Mouse (Mus musculus) cortical plate, adult 2 months (tissue): ENCODE measurements around the gene Stim1.

ENCODE experiments used
- CTCF ChIP-seq: fragments of 200-500 bp; IDR thresholded peaks from 2 replicates; pipeline ENCODE4 v1.5.1; 2011; ENCODE audit warnings: mild to moderate bottlenecking, control low read depth, low read length; ENCODE audit not compliant: insufficient read depth; ENCODE audit errors: extremely low read depth
- POLR2A ChIP-seq: fragments of 200-500 bp; IDR thresholded peaks from 2 replicates; pipeline ENCODE4 v1.6.1; 2011; ENCODE audit warnings: mild to moderate bottlenecking, low read length, control low read depth; ENCODE audit not compliant: insufficient read depth; ENCODE audit errors: extremely low read depth

- TF ChIP-seq CTCF = no peak
- no peak for TF ChIP-seq POLR2A
Observed at GRCm38 (mm10) chr7:102425933-102426685, 158.5 kb downstream of the Stim1 start.
